Mouse (Mus musculus): ENCODE results near the gene Asphd2. TPM values are rescaled to one million over a fixed set of nuclear protein-coding genes. Genes with fewer than 3 reads are reported as not detected.
"Not testable (repeated sequence)": the region's sequence is repeated elsewhere in the genome, so short reads cannot be mapped to it uniquely, and the experiment has no call there.

The Asphd2 gene
- 11.9 and 15.0 TPM in 2 replicates for polyA plus RNA-seq (2016; fragmentation: Nextera tagmentation; extraction: Ambion mirVana)

DNA sequence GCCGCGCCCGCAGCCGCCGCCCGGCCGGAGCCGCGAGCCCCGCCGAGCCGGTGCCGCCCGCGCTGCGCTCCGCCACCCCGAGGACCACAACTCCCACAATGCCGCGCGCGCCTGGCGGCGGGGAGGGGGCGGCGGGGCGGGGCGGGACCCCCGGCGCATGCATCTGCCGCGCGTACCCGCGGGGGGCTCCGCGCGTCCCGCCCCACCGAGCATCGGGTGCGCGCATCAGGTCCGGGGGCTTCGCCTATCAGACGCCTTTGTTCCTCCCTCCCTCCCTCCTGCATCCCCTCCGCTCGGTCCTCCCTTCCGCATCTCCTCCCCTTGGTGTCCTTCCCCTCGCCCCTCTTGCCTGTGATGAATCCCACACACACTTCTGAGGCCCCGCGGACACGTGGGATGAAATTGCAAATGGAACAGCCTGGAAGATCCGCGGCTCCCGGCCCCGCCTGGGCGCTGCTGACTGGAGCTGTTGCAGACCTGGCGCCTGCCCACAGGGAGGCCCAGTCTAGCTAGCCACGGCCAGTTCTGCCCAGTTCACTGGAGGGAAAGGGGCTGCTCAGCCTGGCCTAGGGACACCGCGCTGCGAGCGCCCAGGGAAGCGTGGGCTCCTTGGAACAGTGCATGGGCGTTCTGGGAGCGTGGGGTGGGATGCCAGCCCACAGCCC is at the start of gene Asphd2:
TSS of gene Asphd2 (minus strand) at position 88 of the 665 bp plus-strand sequence.
- Histone ChIP-seq H3K36me3 (replicated peaks) (peaks cover 20% of the 10 kb centered on the region), H3K9me3 (no peaks in the 10 kb centered on the region), H3K4me1 (peaks cover 40% of the 10 kb centered on the region), H3K27ac (peak within 1 kb of the TSS; percentile 94), H3K4me3 (peak within 1 kb of the TSS; percentile 68), H3K27me3 (ENCODE audit: poor library complexity, severe bottlenecking) (peaks cover 55% of the 10 kb centered on the region)
- 1% methylated on average over 60 of the region's 67 CpGs for WGBS
- peak; percentile 86 for DNase-seq (ENCODE audit: extremely low spot score, low spot score)

DNA sequence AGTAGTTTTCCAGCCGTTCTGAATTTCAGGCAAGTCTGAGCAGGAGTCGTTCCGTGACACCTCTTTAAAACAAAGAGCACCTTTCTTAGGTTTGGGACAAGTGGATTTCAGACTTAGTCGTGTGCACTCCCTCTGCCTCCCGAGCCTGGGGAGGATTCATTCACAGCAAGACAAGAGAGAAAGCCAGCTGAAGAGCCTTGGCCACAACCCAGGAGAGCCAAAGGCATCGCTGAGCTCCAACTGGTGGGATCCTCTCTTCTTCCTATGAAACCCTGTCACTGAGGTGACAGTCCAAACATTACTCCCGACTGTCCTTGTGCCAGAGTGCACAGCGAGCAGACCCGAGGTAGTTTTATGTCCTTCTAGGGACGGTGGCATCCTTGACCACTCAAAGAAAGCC is 43.9 kb upstream of the Asphd2 start:
- Histone ChIP-seq H3K27ac (no peak overlapping the region), H3K4me1 (0 out of 2 replicates have a peak, but pooled peaks cover 4% of the 10 kb centered on the region), H3K9me3 (no peaks in the 10 kb centered on the region), H3K27me3 (ENCODE audit: poor library complexity, severe bottlenecking) (peaks cover 29% of the 10 kb centered on the region; the same call in 1 of the 2 replicates), H3K36me3 (replicated peaks) (no peaks in the 10 kb centered on the region), H3K4me3 (no peak overlapping the region)
- no peak for DNase-seq (ENCODE audit: extremely low spot score, low spot score)
- 65% methylated on average over 10 of the region's 10 CpGs for WGBS

DNA sequence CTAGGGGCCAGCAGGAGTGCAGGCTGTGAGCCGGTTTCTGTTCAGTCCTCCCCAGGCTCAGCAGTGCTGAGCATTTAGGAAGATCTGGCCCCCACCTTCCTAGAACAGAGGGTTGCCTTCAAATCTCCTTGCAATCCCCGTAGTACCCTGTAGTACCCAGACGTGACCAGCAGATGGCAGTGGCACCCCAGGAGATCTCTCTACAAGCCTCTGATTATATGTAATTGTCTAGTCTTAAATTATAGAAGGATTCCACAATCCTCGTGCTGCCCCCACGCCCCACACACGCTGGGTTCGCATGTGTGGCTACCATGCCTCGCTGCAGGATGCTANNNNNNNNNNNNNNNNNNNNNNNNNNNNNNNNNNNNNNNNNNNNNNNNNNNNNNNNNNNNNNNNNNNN is 38.3 kb upstream of the Asphd2 start:
- no peaks in the 10 kb centered on the region for H3K36me3 ChIP-seq (replicated peaks)
- H3K27me3 ChIP-seq (ENCODE audit: poor library complexity, severe bottlenecking), result peaks cover 67% of the 10 kb centered on the region
- no peaks in the 10 kb centered on the region for H3K9me3 ChIP-seq
- H3K27ac ChIP-seq, result no peak overlapping the region
- peak; percentile 77 for DNase-seq (ENCODE audit: extremely low spot score, low spot score)
- peaks cover 23% of the 10 kb centered on the region for H3K4me1 ChIP-seq
- H3K4me3 ChIP-seq, result no peak overlapping the region
- 3% methylated on average over 8 of the region's 8 CpGs for WGBS

DNA sequence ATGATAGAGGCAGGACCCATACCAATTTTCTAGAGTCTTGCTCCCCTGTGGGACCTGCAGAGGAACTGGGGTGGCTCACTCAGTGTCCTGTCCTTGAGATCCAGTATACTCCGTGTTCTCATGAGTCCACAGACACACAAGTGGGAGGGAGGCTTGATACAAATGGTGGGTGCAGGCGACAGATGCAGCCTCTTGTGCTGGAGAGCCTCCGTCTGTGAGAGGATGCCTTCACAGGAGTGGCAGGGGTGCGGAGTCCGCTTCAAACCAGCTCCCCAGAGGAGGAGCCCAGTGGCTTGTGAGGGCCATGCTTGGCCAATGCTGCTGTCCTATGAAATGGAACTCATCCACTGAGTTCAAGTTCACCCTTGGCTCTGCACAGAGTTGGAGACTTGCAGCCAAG is 37.4 kb upstream of the Asphd2 start:
- peaks cover 23% of the 10 kb centered on the region for H3K4me1 ChIP-seq
- H3K36me3 ChIP-seq (replicated peaks), result no peaks in the 10 kb centered on the region
- H3K27ac ChIP-seq, result peak overlapping the region; percentile 33; the same call in 1 of the 2 replicates
- H3K27me3 ChIP-seq (ENCODE audit: poor library complexity, severe bottlenecking), result peaks cover 73% of the 10 kb centered on the region
- H3K9me3 ChIP-seq, result no peaks in the 10 kb centered on the region
- DNase-seq (ENCODE audit: extremely low spot score, low spot score), result no peak
- H3K4me3 ChIP-seq, result no peak overlapping the region
- WGBS, result 54% methylated on average over 5 of the region's 5 CpGs

DNA sequence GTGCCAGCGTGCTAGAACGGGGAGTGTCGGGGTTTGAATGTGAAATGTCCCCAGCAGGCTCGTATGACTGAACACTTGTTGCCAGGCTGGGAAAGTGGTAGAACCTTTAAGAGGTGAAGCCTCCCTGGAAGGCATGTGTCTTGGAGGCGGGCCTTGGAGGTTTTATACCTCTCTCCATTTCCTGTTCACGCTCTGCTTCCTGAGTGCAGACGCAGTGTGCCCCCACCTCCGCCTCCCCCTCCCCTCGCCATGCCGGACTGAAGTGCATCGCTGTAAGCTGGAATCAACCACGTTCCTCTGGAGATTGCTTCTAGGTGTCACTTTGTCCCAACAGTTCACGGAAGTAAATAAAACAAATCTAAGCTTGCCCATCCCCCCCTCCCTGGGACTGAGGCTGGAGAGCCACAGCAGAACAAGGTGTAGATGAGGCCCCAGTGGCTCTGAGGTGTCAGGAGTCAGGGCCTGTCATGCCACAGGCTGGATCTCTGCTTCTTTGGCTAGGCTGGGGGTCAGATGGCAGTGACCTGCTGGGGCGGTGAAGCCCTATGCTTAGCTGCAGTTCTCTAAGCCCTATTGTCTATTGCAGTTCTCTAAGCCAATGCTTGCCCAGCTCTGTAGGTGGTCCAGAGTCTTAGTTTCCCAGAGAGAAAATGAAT is 36.6 kb upstream of the Asphd2 start:
- peaks cover 78% of the 10 kb centered on the region for H3K27me3 ChIP-seq (ENCODE audit: poor library complexity, severe bottlenecking)
- no peak overlapping the region for H3K27ac ChIP-seq
- no peak for DNase-seq (ENCODE audit: extremely low spot score, low spot score)
- no peaks in the 10 kb centered on the region for H3K9me3 ChIP-seq
- no peaks in the 10 kb centered on the region for H3K36me3 ChIP-seq (replicated peaks)
- H3K4me3 ChIP-seq, result peak overlapping the region; percentile 13
- WGBS, result 21% methylated on average over 14 of the region's 14 CpGs
- peaks cover 23% of the 10 kb centered on the region for H3K4me1 ChIP-seq

DNA sequence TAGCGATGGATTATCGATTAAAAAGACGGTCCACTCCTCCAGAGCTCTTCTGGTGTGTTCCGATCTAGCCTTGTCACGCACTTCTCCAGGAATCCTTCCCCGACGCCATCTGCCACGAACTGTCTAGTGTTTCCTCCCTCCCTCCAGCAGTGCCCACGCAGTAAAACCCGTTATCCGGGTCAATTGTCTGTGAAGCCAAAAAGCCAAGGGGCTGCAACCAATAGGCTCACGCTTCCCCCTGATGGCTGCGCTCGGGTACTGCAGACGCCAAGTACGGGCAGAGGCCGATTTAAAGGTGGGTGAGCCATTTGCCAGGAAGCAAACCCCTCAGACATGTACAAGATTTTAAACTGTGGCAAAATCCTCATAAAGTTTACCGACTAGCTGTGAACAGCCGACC is 34.3 kb upstream of the Asphd2 start:
- no peaks in the 10 kb centered on the region for H3K9me3 ChIP-seq
- no peak overlapping the region for H3K27ac ChIP-seq
- 18% methylated on average over 19 of the region's 19 CpGs for WGBS
- H3K4me1 ChIP-seq, result peaks cover 28% of the 10 kb centered on the region
- H3K36me3 ChIP-seq (replicated peaks), result no peaks in the 10 kb centered on the region
- peaks cover 87% of the 10 kb centered on the region for H3K27me3 ChIP-seq (ENCODE audit: poor library complexity, severe bottlenecking)
- H3K4me3 ChIP-seq, result peak overlapping the region; percentile 20; the same call in 1 of the 2 replicates
- peak; percentile 68 for DNase-seq (ENCODE audit: extremely low spot score, low spot score)

DNA sequence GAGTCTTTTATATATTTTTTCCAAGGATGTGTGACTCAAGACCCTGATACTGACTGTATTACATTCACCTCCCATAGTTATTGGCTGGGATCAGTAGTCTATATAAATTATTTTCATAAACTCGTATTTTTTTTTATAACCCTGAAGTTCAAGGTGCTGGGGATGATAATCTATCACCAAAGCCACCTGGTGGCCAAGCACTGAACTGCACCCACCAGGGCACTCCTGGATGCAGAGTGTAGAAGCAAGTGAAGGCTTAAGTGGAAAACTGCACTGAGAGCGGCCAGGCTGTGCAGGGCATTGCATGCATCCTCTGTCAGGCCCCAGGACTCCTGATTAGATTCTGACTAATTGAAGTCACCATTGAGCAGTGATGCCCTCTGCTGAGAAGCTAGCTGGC is 32.6 kb upstream of the Asphd2 start:
- Histone ChIP-seq H3K27ac (no peak overlapping the region), H3K36me3 (replicated peaks) (no peaks in the 10 kb centered on the region), H3K4me3 (no peak overlapping the region), H3K9me3 (no peaks in the 10 kb centered on the region), H3K27me3 (ENCODE audit: poor library complexity, severe bottlenecking) (peaks cover 79% of the 10 kb centered on the region), H3K4me1 (peaks cover 26% of the 10 kb centered on the region)
- 52% methylated on average over 2 of the region's 2 CpGs for WGBS
- DNase-seq (ENCODE audit: extremely low spot score, low spot score), result peak; percentile 69

DNA sequence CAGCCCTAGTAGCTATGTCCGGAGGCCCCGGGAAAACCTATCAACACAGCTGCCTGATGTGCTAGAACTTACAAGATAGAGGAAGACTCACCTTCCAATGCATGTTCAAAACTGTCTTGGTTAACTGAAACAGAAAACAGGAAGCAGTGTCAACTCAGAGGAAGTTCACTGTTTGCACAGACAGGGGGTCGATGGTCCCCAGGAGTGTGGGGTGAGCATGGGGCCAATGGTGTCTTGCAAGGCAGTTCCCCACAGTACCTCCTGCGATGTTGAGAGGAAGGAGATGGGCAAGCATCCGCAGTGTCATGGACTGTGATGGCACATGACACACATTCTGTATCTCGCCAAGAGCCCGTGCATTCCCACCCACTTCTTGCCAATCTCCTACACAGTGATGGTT is 32.0 kb upstream of the Asphd2 start:
- 92% methylated on average over 7 of the region's 7 CpGs for WGBS

DNA sequence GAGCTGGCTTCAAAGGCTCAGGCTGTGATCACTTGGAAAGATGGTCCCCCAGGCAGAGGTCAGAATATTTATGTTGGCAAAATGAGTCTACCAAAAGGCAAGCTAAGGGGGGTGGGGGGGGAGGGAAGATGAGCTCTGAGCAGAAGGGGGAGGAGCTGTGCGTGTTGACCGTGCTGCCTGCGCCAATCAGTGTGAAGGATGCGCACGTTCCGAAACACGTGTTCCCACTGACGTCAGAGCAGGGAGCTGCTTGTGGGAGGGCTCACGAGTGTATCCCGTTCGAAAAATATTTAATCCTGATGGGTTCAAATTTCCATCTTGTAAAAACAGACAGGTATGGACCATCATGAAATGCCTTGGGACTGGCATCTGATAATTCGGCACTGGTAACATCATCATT is 24.9 kb upstream of the Asphd2 start:
- Histone ChIP-seq H3K27me3 (ENCODE audit: poor library complexity, severe bottlenecking) (peaks cover 14% of the 10 kb centered on the region; the same call in 1 of the 2 replicates), H3K27ac (no peak overlapping the region), H3K4me1 (peaks cover 14% of the 10 kb centered on the region), H3K4me3 (peak overlapping the region; percentile 25), H3K9me3 (no peaks in the 10 kb centered on the region), H3K36me3 (replicated peaks) (no peaks in the 10 kb centered on the region)
- DNase-seq (ENCODE audit: extremely low spot score, low spot score), result no peak
- 41% methylated on average over 12 of the region's 12 CpGs for WGBS

More for the DNA sequence above, 32.0 kb upstream of the Asphd2 start:
- Histone ChIP-seq H3K4me1 (peaks cover 19% of the 10 kb centered on the region), H3K9me3 (no peaks in the 10 kb centered on the region), H3K27me3 (ENCODE audit: poor library complexity, severe bottlenecking) (peaks cover 72% of the 10 kb centered on the region), H3K4me3 (no peak overlapping the region), H3K27ac (no peak overlapping the region), H3K36me3 (replicated peaks) (no peaks in the 10 kb centered on the region)
- no peak for DNase-seq (ENCODE audit: extremely low spot score, low spot score)

DNA sequence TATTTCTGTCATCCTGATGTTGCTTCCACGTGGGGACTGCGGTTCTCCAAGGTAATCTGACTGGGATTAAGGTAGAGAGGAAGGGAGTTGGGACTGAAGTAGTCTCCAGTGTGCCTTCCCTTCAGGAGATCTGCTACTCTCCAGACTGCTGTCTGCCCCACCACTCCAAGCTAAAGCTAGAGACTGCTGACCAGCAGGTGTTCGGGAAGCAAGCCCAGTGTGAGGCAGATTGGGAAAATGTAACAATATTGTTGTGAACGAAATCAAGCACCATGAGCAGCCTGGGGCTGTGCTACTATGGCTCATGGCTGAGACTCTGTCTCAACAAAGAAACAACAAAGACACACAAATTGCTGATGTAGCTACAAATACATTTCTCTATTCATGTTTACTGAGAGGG is 23.4 kb upstream of the Asphd2 start:
- WGBS, result 67% methylated on average over 4 of the region's 4 CpGs
- Histone ChIP-seq H3K9me3 (no peaks in the 10 kb centered on the region), H3K4me1 (peaks cover 14% of the 10 kb centered on the region), H3K4me3 (no peak overlapping the region), H3K27ac (no peak overlapping the region), H3K27me3 (ENCODE audit: poor library complexity, severe bottlenecking) (peaks cover 5% of the 10 kb centered on the region; the same call in 1 of the 2 replicates), H3K36me3 (replicated peaks) (no peaks in the 10 kb centered on the region)
- no peak for DNase-seq (ENCODE audit: extremely low spot score, low spot score)

DNA sequence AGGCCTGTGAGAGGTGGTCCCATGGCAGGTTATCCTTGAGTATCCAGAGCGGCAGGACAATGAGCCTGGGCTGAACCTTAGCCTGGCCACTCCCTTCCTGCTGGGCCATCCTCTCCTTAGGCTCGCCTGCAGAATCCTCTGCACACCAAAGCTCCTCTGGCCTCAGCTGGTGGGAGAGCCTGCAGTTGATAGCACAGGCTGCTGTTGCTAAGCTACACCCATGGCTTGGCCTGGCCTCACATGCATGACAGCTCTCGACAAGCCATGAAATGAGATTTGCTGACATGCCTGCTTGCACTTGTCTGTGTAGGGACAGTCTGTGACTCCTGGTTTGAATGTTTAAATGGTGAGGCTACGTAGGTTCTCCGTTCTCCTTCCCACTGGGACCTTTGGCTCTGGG is 22.0 kb upstream of the Asphd2 start:
- H3K36me3 ChIP-seq (replicated peaks), result no peaks in the 10 kb centered on the region
- no peak for DNase-seq (ENCODE audit: extremely low spot score, low spot score)
- H3K4me1 ChIP-seq, result peaks cover 21% of the 10 kb centered on the region
- 53% methylated on average over 5 of the region's 5 CpGs for WGBS
- H3K9me3 ChIP-seq, result no peaks in the 10 kb centered on the region
- no peak overlapping the region for H3K4me3 ChIP-seq
- H3K27me3 ChIP-seq (ENCODE audit: poor library complexity, severe bottlenecking), result peaks cover 18% of the 10 kb centered on the region; the same call in 1 of the 2 replicates
- H3K27ac ChIP-seq, result no peak overlapping the region

DNA sequence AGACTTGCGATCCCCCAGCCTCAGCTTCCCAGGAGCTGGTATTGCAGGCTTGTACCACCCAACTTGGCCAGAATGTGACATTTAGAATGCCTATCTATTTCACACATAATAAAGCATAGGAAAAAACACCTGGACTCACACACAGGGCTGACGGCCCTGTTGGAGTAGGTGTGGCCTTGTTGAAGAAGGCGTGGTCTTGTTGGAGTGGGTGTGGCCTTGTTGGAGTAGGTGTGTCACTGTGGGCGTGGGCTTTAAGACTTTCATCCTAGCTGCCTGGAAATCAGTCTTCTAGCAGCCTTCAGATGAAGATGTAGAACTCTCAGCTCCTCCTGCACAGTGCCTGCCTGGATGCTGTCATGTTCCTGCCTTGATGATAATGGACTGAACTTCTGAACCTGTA is 18.1 kb upstream of the Asphd2 start:
- not testable (repeated sequence) for H3K27ac ChIP-seq; H3K4me3 ChIP-seq; H3K9me3 ChIP-seq; H3K36me3 ChIP-seq (replicated peaks); DNase-seq (ENCODE audit: extremely low spot score, low spot score)
- H3K4me1 ChIP-seq, result peaks cover 27% of the 10 kb centered on the region
- 85% methylated on average over 4 of the region's 4 CpGs for WGBS
- H3K27me3 ChIP-seq (ENCODE audit: poor library complexity, severe bottlenecking), result peaks cover 18% of the 10 kb centered on the region; the same call in 1 of the 2 replicates

All from forebrain, embryonic 10.5 days (tissue).